Mouse (Mus musculus) bone marrow, adult 2 months (tissue): Measurements from ENCODE around the gene Gucy2g. TPM values are rescaled to one million over a fixed set of nuclear protein-coding genes. Genes with fewer than 3 reads are reported as not detected.

Experiments used
- H3K27ac ChIP-seq: fragments of 200-500 bp; 2 replicates; pipeline ENCODE4 v1.5.1; 2012; ENCODE audit warnings: low read depth, mild to moderate bottlenecking, control low read depth, inconsistent platforms, low read length; ENCODE audit not compliant: control insufficient read depth, poor library complexity, insufficient read depth
- H3K4me1 ChIP-seq: fragments of 200-500 bp; 2 replicates; pipeline ENCODE4 v1.6.1; 2011; ENCODE audit warnings: low read length; ENCODE audit not compliant: control insufficient read depth, insufficient read depth
- H3K4me3 ChIP-seq: fragments of 200-500 bp; replicated peaks from 2 replicates; pipeline ENCODE3; 2011; ENCODE audit warnings: mild to moderate bottlenecking, low read depth, low read length, control low read depth; ENCODE audit not compliant: control insufficient read depth
- CTCF ChIP-seq: fragments of 200-500 bp; IDR thresholded peaks from 2 replicates; pipeline ENCODE4 v1.5.1; 2011; ENCODE audit warnings: low read length, control low read depth; ENCODE audit not compliant: control insufficient read depth, insufficient read depth
- POLR2A ChIP-seq: fragments of 200-500 bp; IDR thresholded peaks from 2 replicates; pipeline ENCODE4 v1.6.1; 2011; ENCODE audit warnings: low read depth, mild to moderate bottlenecking, control low read depth, low read length, borderline replicate concordance; ENCODE audit not compliant: control insufficient read depth
- WGBS: fragments of 180-500 bp; shearing (Covaris S2); methylation state at CpG from one replicate; pipeline ENCODE4 v1.1.7; 2018; 5-methylcytosine and 5-hydroxymethylcytosine counted together
- polyA plus RNA-seq: library from polyadenylated mRNA; stranded (reverse); fragments of >200 nt; gene quantifications from 2 replicates; pipeline ENCODE4 v1.2.4, GENCODE M21; 2011; ENCODE audit warnings: low replicate concordance; ENCODE audit not compliant: missing spikeins, insufficient read depth, insufficient read length

The Gucy2g gene
- polyA plus RNA-seq, 1 experiment = not detected

GRCm38 (mm10) chr19:55266786-55267185, 25.8 kb upstream of the Gucy2g start:
- H3K4me1 ChIP-seq = peaks cover 3% of the 10 kb centered on the region
- 83% methylated on average over 3 of the region's 3 CpGs for whole genome bisulfite sequencing
- H3K4me3 ChIP-seq = no peak overlapping the region
- H3K27ac ChIP-seq = no peak overlapping the region
- no peak for TF ChIP-seq POLR2A
- TF ChIP-seq CTCF = no peak

- 23% methylated on average over 3 of the region's 3 CpGs for WGBS
- Histone ChIP-seq H3K4me1 (peaks cover 3% of the 10 kb centered on the region), H3K4me3 (no peak overlapping the region), H3K27ac (peak overlapping the region; percentile 41; the same call in 1 of the 2 replicates)
- TF ChIP-seq CTCF = no peak
- no peak for TF ChIP-seq POLR2A
Measured at GRCm38 (mm10) chr19:55265269-55265668, 24.2 kb upstream of the Gucy2g start.

GRCm38 (mm10) chr19:55260389-55261184, 19.6 kb upstream of the Gucy2g start:
- WGBS = 69% methylated on average over 12 of the region's 12 CpGs
- Histone ChIP-seq H3K4me3 (no peak overlapping the region), H3K4me1 (peaks cover 11% of the 10 kb centered on the region), H3K27ac (no peak overlapping the region)
- no peak for TF ChIP-seq CTCF
- TF ChIP-seq POLR2A = no peak

GRCm38 (mm10) chr19:55258514-55258913, 17.5 kb upstream of the Gucy2g start:
- TF ChIP-seq CTCF (no peak), POLR2A (no peak)
- H3K27ac ChIP-seq = no peak overlapping the region
- H3K4me3 ChIP-seq = no peak overlapping the region
- 78% methylated on average over 5 of the region's 5 CpGs for WGBS
- peaks cover 9% of the 10 kb centered on the region for H3K4me1 ChIP-seq

DNA sequence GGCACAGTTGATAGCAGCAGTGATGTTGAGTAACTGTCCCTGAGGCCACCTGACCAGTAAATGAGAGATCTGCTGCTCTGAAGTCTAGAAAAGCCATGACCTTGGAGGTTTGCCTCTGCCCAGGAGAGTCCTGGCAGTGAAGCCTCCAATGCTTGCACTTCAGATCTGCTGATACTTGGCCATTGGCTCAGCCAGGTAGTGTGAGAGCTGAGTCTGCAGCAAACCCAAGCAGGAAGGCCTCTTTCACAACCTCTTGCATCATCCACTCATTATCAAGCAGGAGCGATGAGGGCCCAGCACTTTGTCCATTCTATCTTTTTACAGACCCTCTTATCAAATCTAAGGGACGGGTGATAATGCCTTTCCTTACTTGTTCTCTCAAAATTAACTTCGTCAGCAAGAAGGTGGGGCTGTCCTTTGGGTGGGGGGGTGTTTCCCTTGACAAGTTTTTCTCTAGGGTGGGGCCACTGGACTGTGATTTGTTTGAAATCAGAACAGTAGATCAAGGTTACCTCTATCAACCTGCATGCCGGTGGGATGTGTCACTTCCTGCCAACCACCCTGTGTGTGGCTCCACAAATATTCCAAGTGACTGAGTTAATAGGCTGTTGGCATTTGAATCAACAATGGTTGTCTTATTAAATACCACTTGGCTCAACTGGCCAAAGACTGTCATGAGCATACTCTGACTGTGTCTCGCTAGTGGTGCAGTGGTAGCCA, 16.8 kb upstream of the Gucy2g start:
- H3K4me1 ChIP-seq = peaks cover 9% of the 10 kb centered on the region
- TF ChIP-seq POLR2A = no peak
- no peak for TF ChIP-seq CTCF
- WGBS = 47% methylated on average over 5 of the region's 5 CpGs
- peak overlapping the region; percentile 20; the same call in 1 of the 2 replicates for H3K27ac ChIP-seq
- no peak overlapping the region for H3K4me3 ChIP-seq

DNA sequence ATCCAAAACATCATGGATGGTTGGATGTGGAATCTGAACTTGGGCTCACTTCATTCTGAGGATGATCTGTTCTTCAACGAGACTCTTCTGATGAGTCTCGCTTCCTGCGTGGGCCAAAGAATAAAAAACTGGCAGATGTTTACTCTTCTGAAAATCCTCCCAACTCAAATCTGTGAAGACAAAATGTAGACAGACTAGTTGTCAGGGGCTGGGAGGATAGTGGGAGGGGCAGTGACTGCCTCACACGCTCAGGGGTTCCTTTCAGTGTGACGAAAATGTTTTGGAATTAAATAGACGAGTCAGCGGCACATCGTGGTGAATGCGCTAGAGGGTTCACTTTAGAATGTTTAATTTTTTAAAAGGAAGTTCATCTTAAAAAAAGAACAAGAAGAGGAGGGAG, 15.1 kb upstream of the Gucy2g start:
- no peak overlapping the region for H3K4me3 ChIP-seq
- 62% methylated on average over 9 of the region's 9 CpGs for WGBS
- TF ChIP-seq CTCF = no peak
- no peak for TF ChIP-seq POLR2A
- H3K27ac ChIP-seq = no peak overlapping the region
- peaks cover 9% of the 10 kb centered on the region for H3K4me1 ChIP-seq

GRCm38 (mm10) chr19:55254513-55255016, 13.5 kb upstream of the Gucy2g start:
- 15% methylated on average over 5 of the region's 5 CpGs for WGBS
- Histone ChIP-seq H3K4me3 (peak overlapping the region; percentile 74), H3K4me1 (peaks cover 12% of the 10 kb centered on the region; the same call in 1 of the 2 replicates), H3K27ac (no peak overlapping the region)
- TF ChIP-seq CTCF (no peak), POLR2A (no peak)
